ENCODE assay signal across 11 mouse cellular contexts in genomic region chr15:89377362-89377761, GRCm38 (mm10). TPM values are rescaled to one million over a fixed set of nuclear protein-coding genes. Genes with fewer than 3 reads are reported as not detected.
DNase-seq lines count a peak whose midpoint lies in the region; ATAC-seq and TF ChIP-seq lines count a peak whose summit lies in the region.
"Had no signal": no experiment of that assay in that cellular context is flagged by ENCODE, and none has a peak within 500 bp of the region (broad histone marks: within the 10 kb centered on the region; RNA-seq: fewer than 3 reads in every experiment).

No protein-coding gene starts in this region.

- H3K4me3 ChIP-seq in hindbrain, embryonic 13.5 days: 0 out of 2 replicates have a peak overlapping the region, but pooled peaks have one; percentile 1
- no peak overlapping the region for H3K4me3 ChIP-seq in hindbrain, embryonic 12.5 days
- H3K4me3 ChIP-seq in E14TG2a.4 (replicated peaks; ENCODE audit: low read length): peak overlapping the region; percentile 76; the same call in 1 of the 2 replicates
- H3K4me3 ChIP-seq in limb, embryonic 10.5 days: peak overlapping the region; percentile 26
- H3K4me3 ChIP-seq: forebrain, embryonic 15.5 days; lung, embryonic 15.5 days had no signal

- DNase-seq in cerebellum, adult 9-10 months: peak; percentile 45
- no peak for DNase-seq in cerebellum, postnatal 10 days
- peak; percentile 51 for DNase-seq in limb, embryonic 10.5 days (ENCODE audit: low spot score)
- no peak for DNase-seq in urinary bladder, postnatal 25 days (ENCODE audit: low spot score)
- DNase-seq in thymus, postnatal 0 days (ENCODE audit: low spot score): no peak
- DNase-seq: adrenal gland, postnatal 25 days had no signal

- H3K9me3 ChIP-seq in hindbrain, embryonic 13.5 days: no peaks in the 10 kb centered on the region
- H3K9me3 ChIP-seq in hindbrain, embryonic 12.5 days (replicated peaks): no peaks in the 10 kb centered on the region
- H3K9me3 ChIP-seq in E14TG2a.4 (ENCODE audit: low read length): no peaks in the 10 kb centered on the region
- no peaks in the 10 kb centered on the region for H3K9me3 ChIP-seq in limb, embryonic 10.5 days (replicated peaks)
- H3K9me3 ChIP-seq: forebrain, embryonic 15.5 days; lung, embryonic 15.5 days had no signal

- H3K27ac ChIP-seq in hindbrain, embryonic 13.5 days: no peak overlapping the region
- H3K27ac ChIP-seq in hindbrain, embryonic 12.5 days: no peak overlapping the region
- H3K27ac ChIP-seq in limb, embryonic 10.5 days: no peak overlapping the region
- H3K27ac ChIP-seq: forebrain, embryonic 15.5 days; lung, embryonic 15.5 days had no signal

- 14% methylated on average over 18 of the region's 18 CpGs for WGBS in hindbrain, embryonic 13.5 days
- WGBS in hindbrain, embryonic 12.5 days: 6% methylated on average over 18 of the region's 18 CpGs
- WGBS in limb, embryonic 10.5 days: 4% methylated on average over 18 of the region's 18 CpGs

- peaks cover 5% of the 10 kb centered on the region for H3K36me3 ChIP-seq in hindbrain, embryonic 13.5 days
- peaks cover 6% of the 10 kb centered on the region for H3K36me3 ChIP-seq in hindbrain, embryonic 12.5 days
- peaks cover 9% of the 10 kb centered on the region for H3K36me3 ChIP-seq in E14TG2a.4 (ENCODE audit: insufficient read depth, low read length)
- peaks cover 7% of the 10 kb centered on the region for H3K36me3 ChIP-seq in limb, embryonic 10.5 days

- peak overlapping the region; percentile 6; the same call in 1 of the 2 replicates for H3K9ac ChIP-seq in hindbrain, embryonic 13.5 days
- H3K9ac ChIP-seq in hindbrain, embryonic 12.5 days: no peak overlapping the region
- H3K9ac ChIP-seq: forebrain, embryonic 15.5 days; lung, embryonic 15.5 days had no signal

- 0 out of 2 replicates have a peak overlapping the region, but pooled peaks have one; percentile 4 for H3K4me2 ChIP-seq in hindbrain, embryonic 13.5 days
- no peak overlapping the region for H3K4me2 ChIP-seq in hindbrain, embryonic 12.5 days (replicated peaks)

- peaks cover 41% of the 10 kb centered on the region for H3K4me1 ChIP-seq in hindbrain, embryonic 13.5 days (replicated peaks)
- peaks cover 31% of the 10 kb centered on the region for H3K4me1 ChIP-seq in hindbrain, embryonic 12.5 days
- H3K4me1 ChIP-seq in E14TG2a.4 (replicated peaks; ENCODE audit: low read depth, low read length): peaks cover 59% of the 10 kb centered on the region
- peaks cover 55% of the 10 kb centered on the region for H3K4me1 ChIP-seq in limb, embryonic 10.5 days

- ATAC-seq in hindbrain, embryonic 13.5 days (ENCODE audit: low FRiP score): no peak
- no peak for ATAC-seq in hindbrain, embryonic 12.5 days (ENCODE audit: low FRiP score)
- ATAC-seq: forebrain, embryonic 15.5 days had no signal

- peaks cover 56% of the 10 kb centered on the region for H3K27me3 ChIP-seq in hindbrain, embryonic 13.5 days
- peaks cover 62% of the 10 kb centered on the region for H3K27me3 ChIP-seq in hindbrain, embryonic 12.5 days
- peaks cover 52% of the 10 kb centered on the region for H3K27me3 ChIP-seq in E14TG2a.4 (ENCODE audit: insufficient read depth, low read length)
- H3K27me3 ChIP-seq in limb, embryonic 10.5 days (ENCODE audit: low read depth, poor library complexity, severe bottlenecking): peaks cover 57% of the 10 kb centered on the region

- TF ChIP-seq CTCF in E14TG2a.4 (conservative IDR thresholded peaks at IDR 0.05; ENCODE audit: low read length): no peak

RNA-seq across cellular contexts. Expression of gene Tymp, which starts 0.5 kb away (rescaled TPM):
- 2.2 and 2.4 TPM in 2 replicates for polyA plus RNA-seq in hindbrain, embryonic 13.5 days (2015; fragmentation: Nextera tagmentation; extraction: Ambion mirVana)
- polyA plus RNA-seq in hindbrain, embryonic 12.5 days (2016; fragmentation: Nextera tagmentation; extraction: Ambion mirVana): 1.4 and 1.6 TPM in 2 replicates
- polyA plus RNA-seq in limb, embryonic 10.5 days (2016; fragmentation: Nextera tagmentation; extraction: Ambion mirVana): 1.2 and 1.5 TPM in 2 replicates
- 1.9 and 2.1 TPM in 2 replicates for polyA plus RNA-seq in thymus, postnatal 0 days (2015; fragmentation: Nextera tagmentation; extraction: Ambion mirVana)

RNA-seq across cellular contexts. Expression of gene Odf3b, which starts 1.7 kb away (rescaled TPM):
- polyA plus RNA-seq in hindbrain, embryonic 13.5 days (2015; fragmentation: Nextera tagmentation; extraction: Ambion mirVana): 2.4 and 3.4 TPM in 2 replicates
- polyA plus RNA-seq in hindbrain, embryonic 12.5 days (2016; fragmentation: Nextera tagmentation; extraction: Ambion mirVana): 2.6 and 3.2 TPM in 2 replicates
- 0.39 and 0.53 TPM in 2 replicates for polyA plus RNA-seq in limb, embryonic 10.5 days (2016; fragmentation: Nextera tagmentation; extraction: Ambion mirVana)
- 2.9 and 4.5 TPM in 2 replicates for polyA plus RNA-seq in thymus, postnatal 0 days (2015; fragmentation: Nextera tagmentation; extraction: Ambion mirVana)

RNA-seq across cellular contexts. Expression of gene Sco2, which starts 3.7 kb away (rescaled TPM):
- 10.9 and 11.3 TPM in 2 replicates for polyA plus RNA-seq in hindbrain, embryonic 13.5 days (2015; fragmentation: Nextera tagmentation; extraction: Ambion mirVana)
- 4.9 and 6.5 TPM in 2 replicates for polyA plus RNA-seq in hindbrain, embryonic 12.5 days (2016; fragmentation: Nextera tagmentation; extraction: Ambion mirVana)
- 7.4 and 9.0 TPM in 2 replicates for polyA plus RNA-seq in limb, embryonic 10.5 days (2016; fragmentation: Nextera tagmentation; extraction: Ambion mirVana)
- polyA plus RNA-seq in thymus, postnatal 0 days (2015; fragmentation: Nextera tagmentation; extraction: Ambion mirVana): 9.0 and 9.2 TPM in 2 replicates

RNA-seq across cellular contexts. Expression of gene Klhdc7b, which starts 7.4 kb away (rescaled TPM):
- 0.05 TPM in 1 of 2 replicates, not detected in the other for polyA plus RNA-seq in hindbrain, embryonic 13.5 days (2015; fragmentation: Nextera tagmentation; extraction: Ambion mirVana)
- not detected in 2 replicates for polyA plus RNA-seq in hindbrain, embryonic 12.5 days (2016; fragmentation: Nextera tagmentation; extraction: Ambion mirVana)
- polyA plus RNA-seq in limb, embryonic 10.5 days (2016; fragmentation: Nextera tagmentation; extraction: Ambion mirVana): 0.08 TPM in 1 of 2 replicates, not detected in the other
- not detected in 2 replicates for polyA plus RNA-seq in thymus, postnatal 0 days (2015; fragmentation: Nextera tagmentation; extraction: Ambion mirVana)
- polyA plus RNA-seq: forebrain, embryonic 15.5 days; lung, embryonic 15.5 days had no signal

RNA-seq across cellular contexts. Expression of gene Ncaph2, which starts 21.8 kb away (rescaled TPM):
- polyA plus RNA-seq in hindbrain, embryonic 13.5 days (2015; fragmentation: Nextera tagmentation; extraction: Ambion mirVana): 104 TPM in 2 replicates
- polyA plus RNA-seq in hindbrain, embryonic 12.5 days (2016; fragmentation: Nextera tagmentation; extraction: Ambion mirVana): 140 and 151 TPM in 2 replicates
- polyA plus RNA-seq in limb, embryonic 10.5 days (2016; fragmentation: Nextera tagmentation; extraction: Ambion mirVana): 197 and 200 TPM in 2 replicates
- 175 and 195 TPM in 2 replicates for polyA plus RNA-seq in thymus, postnatal 0 days (2015; fragmentation: Nextera tagmentation; extraction: Ambion mirVana)

Comparison
In these comparisons a context has a peak if more than half of its experiments do, and no peak if none do; other contexts are left out.
1. DNase-seq: peak in cerebellum, adult 9-10 months (single experiment) and limb, embryonic 10.5 days (single experiment); none in cerebellum, postnatal 10 days (0 of 2), urinary bladder, postnatal 25 days (single experiment) and thymus, postnatal 0 days (single experiment).